Mouse (Mus musculus): ENCODE results near the gene Mroh2a.

Gene Mroh2a

DNA sequence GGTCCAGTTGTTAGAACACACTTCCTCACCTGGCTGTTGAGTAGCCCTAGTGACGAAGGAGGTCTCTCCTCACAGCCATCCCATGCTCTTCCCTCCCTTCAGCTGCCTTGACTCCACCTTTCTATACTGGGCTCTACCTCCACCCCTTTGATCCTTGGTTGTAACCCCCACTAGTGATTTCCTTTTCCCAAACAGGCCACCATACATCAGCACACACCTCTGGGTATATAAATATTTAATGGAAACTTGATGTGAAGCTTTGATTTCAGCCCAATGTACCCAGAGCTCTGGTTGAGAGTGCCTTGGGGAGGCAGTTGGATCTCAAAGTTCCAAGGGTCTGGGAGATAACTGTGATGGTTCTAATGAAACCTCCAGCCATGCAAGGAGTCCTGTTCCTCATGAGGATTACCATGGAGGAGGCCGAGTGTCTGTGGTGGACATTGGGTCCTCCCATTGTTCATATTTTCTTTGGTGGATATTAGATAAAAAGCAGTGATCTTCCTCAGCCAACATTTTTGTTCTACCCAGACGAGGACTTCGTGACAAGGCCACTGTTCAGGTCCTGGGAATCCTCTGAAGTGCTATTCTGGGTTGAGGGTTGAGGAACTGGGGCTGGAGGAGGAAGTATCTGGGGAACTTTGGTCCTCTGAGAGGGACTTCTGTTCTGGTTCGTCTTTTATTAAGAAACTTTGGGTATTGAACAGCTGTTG lies at the start of gene Mroh2a:
Gene Mroh2a, plus strand, starts transcription at position 317 of the 710 bp plus-strand sequence.
- DNase-seq (ENCODE audit: low read depth in 2 of 2, low spot score in 2 of 2), result peak in 1 of 2 experiments; percentile 0

DNA sequence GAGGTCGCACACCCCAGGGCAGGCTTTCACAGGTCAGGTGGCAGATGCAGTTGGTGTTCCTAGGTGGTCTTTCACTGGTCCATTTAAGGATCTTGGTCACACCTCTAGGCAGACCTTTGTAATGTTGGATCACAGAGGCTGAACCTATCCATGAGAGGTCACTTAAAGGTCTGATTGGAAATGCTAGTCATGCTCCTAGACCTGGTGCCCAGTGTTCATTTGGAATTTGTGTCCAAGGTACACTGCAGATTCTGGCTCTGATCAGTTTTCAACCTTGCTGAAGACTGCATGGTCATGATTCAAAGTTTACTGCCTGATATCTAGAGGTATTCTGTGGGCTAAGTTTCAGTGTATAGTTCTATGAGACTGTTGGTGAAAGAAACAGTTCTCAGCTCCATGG lies 47.1 kb upstream of the Mroh2a start:
- DNase-seq (ENCODE audit: low read depth in 2 of 2, low spot score in 2 of 2), result no peak

DNA sequence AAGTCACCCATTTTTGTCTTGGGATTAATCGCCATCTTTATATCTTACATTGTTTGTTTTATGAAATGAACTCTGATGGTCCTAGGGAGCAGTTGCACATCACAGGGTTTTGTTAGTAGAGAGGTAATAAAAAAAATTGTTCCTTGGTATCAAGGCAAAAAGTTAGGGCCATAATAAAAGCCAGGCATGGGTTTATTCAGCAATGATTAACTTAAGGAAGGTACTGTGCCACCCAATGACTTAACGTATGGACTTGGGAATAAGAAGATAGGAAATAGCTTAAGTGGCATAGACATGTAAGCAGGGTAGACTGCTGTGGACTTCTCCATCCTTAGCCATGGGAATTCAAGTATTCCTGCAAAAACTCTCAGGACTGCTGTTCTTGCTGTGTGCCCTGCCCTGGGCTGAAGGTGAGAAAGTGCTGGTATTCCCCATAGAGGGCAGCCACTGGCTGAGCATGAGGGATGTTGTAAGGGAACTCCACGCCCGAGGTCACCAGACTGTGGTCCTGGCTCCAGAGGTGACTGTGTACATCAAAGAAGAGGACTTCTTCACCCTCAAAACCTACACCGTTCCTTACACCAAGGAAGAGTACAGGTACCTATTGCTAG lies 40.4 kb upstream of the Mroh2a start:
- DNase-seq (ENCODE audit: low read depth in 2 of 2, low spot score in 2 of 2), result no peak

DNA sequence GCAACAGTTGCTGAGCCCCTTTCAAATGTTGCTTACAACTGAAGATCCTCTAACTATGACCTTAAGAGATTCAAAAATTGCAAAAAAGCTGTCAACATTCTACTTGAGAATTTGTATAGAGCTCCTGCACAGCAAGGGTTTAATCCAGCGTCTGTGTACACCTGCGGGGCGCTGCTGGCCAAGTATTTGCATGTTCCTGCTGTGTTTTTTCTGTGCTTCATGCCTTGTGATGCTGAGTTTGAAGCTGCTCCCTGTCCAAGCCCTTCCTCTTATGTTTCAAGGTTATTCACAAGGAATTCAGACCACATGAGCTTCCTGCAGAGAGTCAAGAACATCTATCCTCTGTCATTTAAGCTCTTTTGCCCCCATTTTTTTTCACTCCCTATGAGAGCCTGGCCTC lies 34.6 kb upstream of the Mroh2a start:
- DNase-seq (ENCODE audit: low read depth in 2 of 2, low spot score in 2 of 2), result no peak

DNA sequence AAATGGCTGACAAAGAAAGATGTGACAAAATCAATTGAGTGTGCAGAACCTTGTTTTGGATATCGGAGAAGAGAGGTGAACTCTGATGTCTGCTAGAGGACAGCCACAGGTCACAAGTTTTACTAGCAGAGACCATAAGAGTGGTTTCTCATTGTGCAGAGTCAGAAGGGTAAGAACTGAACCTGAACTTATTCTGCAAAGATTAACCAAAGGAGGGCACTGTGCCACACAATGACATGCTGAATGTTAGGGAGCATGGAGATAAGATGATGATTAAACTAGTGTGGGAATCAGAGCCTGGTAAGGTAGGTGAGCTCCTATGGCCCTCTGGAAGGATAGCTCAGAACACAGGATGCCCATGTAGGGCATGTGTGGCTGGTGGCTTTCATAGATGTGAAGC lies 31.1 kb upstream of the Mroh2a start:
- no peak for DNase-seq (ENCODE audit: low read depth in 2 of 2, low spot score in 2 of 2)

DNA sequence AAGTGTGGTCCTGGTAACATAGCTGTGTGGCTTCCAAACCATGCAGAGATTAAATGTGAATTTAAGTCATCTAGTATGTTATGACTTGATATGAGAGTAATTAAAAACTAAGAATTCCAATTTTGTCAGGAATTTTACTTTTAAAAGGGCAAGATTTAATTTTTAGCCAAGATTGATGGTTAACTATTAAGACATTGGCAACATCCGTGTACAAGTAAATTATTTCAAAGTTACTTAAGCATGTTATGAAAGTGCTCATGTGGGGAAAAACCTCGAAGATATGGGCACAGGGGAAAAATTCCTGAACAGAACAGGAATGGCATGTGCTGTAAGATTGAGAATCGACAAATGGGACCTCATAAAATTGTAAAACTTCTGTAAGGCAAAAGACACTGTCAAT lies 29.3 kb upstream of the Mroh2a start:
- DNase-seq (ENCODE audit: low read depth in 2 of 2, low spot score in 2 of 2), result no peak

DNA sequence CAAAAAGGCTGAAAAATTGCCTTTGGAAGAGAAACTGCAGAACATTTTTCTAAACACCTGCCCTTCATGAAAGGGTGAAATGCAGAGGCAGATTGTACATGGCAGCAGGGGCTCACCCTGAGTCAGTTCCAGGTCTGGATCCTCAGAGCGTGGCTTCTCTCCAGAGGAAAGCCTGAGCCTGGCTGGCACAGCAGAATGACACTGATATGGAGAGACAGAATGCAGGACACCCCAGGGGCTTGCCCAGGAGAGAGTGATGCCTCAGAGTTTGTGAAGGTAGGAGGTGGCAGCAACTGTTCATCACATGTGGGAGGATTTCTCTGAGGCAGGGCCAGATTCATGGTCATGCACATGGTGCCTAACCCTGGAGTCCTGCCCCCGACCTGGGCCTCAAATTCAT lies 26.8 kb upstream of the Mroh2a start:
- DNase-seq (ENCODE audit: low read depth in 2 of 2, low spot score in 2 of 2), result no peak

DNA sequence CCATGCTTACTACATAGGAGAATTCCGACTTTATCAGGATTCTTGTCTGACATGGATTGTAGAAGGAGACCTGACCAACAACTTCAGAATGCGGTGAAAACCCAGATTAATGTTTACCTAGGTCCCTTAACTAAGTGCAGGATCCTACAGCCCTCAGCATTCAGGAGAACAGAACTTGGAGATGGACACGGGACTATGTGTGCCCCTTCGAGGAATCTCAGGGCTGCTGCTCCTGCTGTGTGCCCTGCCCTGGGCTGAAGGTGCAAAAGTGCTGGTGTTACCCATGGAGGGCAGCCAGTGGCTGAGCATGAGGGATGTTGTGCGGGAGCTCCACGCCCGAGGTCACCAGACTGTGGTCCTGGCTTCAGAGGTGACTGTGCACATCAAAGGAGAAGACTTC lies 26.3 kb upstream of the Mroh2a start, which contains the start of gene Ugt1a2:
Gene Ugt1a2, plus strand, starts transcription at position 146 of the 400 bp plus-strand sequence.
- no peak for DNase-seq (ENCODE audit: low read depth in 2 of 2, low spot score in 2 of 2)

DNA sequence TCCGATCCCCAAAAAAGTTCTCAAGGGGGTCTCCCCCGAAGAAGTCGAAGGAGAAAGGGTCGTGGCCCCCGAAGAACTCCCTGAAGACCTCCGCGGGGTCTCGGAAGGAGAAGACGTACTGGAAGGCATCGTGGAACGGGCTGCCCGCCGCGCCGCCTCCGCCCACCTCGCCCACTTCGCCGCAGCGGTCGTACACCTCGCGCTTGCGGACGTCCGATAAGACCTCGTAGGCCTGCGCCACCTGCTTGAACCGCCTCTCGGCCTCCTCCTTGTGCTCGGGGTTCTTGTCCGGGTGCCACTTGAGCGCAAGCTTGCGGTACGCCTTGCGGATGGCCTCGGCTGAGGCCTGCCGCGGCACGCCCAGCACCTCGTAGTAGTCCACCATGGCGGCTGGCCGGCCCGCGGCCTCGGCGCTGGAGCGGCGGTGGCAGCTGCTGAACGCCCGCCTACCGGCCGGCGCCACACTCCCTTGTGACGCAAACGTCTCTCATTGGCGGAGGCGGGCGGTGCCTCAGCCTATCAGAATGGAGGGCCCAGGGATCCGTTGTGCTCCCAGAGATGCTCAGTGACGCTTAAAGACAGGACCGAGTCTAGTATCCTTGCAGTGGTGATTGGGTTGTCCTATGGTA lies 21.4 kb upstream of the Mroh2a start, which contains the start of gene Dnajb3:
Gene Dnajb3, minus strand, starts transcription at position 489 of the 629 bp plus-strand sequence.
- no peak for DNase-seq (ENCODE audit: low read depth in 2 of 2, low spot score in 2 of 2)

DNA sequence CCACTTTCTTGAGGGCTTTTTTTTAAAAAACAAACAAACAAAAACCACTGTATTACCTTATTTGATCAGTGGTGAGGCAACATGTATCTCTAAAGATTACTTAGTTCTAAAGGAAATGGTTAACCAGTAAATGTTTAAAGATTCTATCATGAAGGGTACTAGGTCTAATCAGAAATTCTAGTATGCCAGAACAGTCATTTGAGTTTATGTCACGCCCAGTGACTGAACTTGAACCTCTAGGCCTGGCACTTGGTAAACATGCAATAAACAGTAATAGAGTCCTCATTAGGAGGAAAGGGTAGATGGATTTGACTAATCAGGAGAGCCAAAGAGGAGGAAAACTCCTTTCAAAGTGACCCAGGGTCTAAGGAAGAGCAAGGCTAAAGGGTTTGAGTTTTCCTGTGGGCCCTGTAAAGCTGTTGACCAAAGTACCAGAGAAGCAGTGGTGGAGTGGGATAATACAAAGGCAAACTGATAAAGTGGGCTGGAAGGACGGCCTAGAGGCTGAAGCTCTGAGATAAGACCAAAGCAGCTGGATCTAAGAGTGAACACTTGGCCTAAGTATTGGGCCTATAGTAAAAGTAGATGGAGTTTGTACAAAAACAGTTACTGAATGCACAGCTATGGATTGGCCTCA lies 19.8 kb upstream of the Mroh2a start:
- no peak for DNase-seq (ENCODE audit: low read depth in 2 of 2, low spot score in 2 of 2)

DNA sequence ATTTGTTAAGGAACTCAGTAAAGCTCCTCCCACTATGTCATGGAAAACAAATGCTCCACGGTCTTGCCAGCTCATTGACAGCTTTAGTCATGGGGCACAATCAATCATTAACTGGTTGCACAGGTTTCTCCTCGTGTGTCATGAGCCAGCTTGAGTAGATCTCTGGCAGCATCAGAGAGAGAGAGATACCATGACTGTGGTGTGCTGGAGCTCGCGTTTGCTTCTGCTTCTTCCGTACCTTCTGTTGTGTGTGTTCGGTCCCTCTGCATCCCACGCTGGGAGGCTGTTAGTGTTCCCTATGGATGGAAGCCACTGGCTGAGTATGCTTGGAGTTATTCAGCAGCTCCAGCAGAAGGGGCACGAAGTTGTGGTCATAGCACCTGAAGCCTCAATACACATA lies 15.0 kb upstream of the Mroh2a start, which contains the start of gene Ugt1a1:
Gene Ugt1a1, plus strand, starts transcription at position 148 of the 400 bp plus-strand sequence.
- DNase-seq (ENCODE audit: low read depth in 2 of 2, low spot score in 2 of 2), result peak in 1 of 2 experiments; percentile 0

DNA sequence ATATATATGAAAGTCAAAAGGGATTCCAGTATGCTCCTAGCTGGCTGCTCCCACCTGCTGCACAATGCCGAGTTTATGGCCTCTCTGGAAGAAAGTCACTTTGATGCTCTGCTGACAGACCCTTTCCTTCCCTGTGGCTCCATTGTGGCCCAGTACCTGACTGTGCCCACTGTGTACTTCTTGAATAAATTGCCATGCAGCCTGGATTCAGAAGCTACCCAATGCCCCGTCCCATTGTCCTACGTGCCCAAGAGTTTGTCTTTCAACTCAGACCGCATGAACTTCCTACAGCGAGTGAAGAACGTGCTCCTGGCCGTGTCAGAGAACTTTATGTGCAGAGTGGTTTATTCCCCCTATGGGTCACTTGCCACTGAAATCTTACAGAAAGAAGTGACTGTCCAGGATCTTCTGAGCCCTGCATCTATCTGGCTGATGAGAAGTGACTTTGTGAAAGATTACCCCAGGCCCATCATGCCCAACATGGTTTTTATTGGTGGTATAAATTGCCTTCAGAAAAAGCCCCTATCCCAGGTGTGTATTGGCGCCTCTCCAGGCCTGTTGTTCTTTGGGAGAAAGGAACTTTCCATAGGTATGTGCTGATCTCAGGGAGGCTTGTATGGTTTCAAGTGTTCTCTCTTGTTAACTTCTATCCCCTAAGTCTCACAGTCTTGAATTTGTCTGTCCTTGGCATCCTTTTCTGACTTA lies 14.3 kb upstream of the Mroh2a start:
- DNase-seq (ENCODE audit: low read depth in 2 of 2, low spot score in 2 of 2), result no peak

DNA sequence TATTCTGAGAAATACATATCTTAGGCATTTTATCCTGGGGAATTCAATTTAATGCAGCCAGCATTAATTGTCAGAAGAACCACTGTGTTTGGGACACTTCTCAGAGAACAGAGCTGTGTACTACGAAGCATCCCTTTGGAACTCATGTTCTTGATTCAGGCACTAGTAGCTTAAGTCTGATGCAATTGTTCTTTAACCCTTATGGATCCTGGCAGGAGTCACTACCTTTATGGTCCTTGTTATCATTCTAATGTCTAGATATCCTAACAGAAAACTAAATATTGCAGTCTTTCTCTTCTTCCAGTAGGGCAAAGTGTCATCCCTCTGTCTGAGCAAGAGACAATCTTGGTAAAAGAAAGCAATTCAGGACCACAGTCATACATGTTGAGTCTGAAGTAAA lies 13.7 kb upstream of the Mroh2a start:
- DNase-seq (ENCODE audit: low read depth in 2 of 2, low spot score in 2 of 2), result no peak

DNA sequence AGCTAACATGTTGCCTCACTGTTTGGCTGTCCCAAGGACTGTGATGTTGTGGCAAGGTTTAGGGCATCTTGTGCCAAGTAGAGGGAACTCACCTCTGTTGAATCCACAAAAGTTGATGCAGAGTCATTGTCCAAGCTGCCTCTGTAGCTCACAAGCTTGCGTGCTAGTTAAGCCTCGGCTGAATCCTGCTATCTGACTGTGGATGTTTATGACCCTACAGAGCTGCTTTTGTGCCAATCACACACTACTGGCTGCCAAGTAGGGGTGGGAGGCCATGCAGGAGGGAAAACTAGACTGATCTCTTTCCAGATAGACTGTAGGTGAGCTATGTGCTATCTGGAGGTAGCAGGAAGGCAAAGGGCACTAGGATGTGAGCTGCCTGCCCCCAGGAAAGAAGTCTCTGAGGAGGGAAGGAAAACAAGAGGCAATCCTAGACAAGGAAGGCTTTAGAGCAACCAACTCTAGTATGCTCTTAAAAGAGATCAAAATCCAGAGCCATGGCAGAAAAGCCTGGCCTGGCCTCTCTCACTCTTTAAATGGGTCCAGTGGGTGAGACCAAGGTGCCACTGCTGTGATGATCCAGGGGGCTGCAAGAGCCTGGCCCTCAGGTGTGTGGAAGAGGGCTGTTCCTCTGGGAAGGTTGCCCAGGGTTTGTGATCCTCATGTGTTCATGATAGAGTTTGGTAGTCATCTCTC lies 12.9 kb upstream of the Mroh2a start:
- peak in 1 of 2 experiments; percentile 1 for DNase-seq (ENCODE audit: low read depth in 2 of 2, low spot score in 2 of 2)

DNA sequence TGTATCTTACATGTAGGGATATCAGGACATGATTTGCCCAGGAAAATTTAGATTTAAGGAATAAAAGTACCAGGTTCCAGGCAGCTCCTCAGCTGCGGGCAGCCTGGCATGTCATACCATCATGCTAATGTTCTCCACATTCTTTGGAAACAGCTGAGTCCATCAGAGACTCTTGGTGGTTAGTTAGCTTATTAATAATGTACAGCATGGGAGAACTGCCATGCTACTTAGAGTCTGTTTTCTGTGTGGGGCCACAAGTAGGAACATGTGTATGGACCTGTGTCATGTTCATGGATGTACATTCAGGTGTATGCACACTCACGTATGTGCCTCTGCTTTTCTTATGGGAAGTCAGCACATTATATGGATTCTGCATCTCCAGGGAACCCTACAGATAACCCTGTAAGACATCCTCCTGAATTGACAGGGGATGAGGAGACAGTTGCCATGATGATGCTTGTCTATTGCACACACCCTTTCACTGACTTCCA lies 12.3 kb upstream of the Mroh2a start:
- no peak for DNase-seq (ENCODE audit: low read depth in 2 of 2, low spot score in 2 of 2)

DNA sequence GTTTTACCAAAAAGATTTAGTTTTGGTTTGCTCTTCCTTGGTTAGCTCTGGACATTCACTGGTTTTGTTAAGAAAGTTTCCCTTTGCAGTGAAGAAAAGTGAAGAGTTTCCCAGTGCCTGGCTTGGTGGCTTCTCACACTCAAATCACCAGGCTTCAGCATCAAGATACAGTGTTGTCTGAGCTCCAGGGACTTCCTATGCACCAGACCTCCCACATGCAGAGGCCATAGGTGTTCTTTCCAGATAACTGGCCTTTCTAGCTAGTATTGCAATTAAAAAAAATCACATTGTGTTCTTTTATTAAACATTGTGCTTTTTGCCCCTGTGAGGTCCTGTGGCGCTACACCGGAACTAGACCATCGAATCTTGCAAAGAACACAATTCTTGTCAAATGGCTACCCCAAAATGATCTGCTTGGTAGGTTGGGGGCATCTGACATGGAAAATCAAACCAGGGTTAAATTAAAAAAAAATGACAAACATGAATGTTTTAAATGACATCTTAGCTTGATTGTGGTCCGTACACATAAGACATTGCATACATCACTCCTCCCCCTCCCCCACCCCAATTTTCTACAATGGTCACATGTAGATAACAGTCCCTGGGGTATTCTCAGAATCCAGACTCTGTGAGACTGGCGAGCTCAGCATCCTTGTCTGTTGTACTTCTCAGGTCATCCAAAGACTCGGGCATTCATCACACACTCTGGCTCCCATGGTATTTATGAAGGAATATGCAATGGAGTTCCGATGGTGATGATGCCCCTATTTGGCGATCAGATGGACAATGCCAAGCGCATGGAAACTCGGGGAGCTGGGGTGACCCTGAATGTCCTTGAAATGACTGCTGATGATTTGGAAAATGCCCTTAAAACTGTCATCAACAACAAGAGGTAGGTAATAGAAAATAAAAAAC lies 11.1 kb upstream of the Mroh2a start:
- peak in 1 of 2 experiments; percentile 1 for DNase-seq (ENCODE audit: low read depth in 2 of 2, low spot score in 2 of 2)

DNA sequence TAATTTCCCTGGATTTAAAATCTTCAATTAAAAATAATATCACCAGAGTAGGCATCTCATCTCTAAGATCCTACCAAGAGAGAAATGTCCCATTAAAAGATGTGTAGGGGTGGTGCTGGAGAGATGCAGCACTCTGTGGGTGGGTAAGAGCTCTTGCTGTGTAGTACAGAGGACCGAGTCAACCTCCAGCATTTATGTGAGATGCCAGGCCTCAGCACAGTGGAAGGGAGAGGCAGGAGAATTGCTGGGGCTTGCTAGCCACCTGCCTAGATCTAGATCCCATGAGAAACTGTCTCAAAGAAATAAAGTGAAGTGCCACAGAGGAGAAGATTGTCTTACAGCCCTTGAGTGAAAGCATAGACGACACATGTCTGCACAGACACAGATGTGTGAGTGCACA lies 10.2 kb upstream of the Mroh2a start:
- no peak for DNase-seq (ENCODE audit: low read depth in 2 of 2, low spot score in 2 of 2)

DNA sequence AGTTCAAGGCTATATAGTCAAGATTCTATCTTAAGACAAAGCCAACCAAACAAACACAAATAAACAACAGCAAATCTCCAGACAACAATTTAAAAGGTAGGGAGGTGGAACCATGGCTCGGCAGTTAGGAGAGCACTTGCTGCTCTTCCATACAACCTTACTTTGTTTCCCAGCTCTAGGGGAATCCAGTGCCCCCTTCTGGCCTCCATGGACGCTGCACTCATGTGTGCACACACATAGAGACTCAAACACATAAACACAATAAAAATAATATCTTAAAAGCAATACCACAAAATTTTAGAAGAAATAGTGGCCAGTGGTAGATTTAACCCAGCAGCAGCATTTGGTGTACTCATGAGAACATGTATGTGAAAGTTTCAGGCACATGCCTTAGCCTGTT lies 9.6 kb upstream of the Mroh2a start:
- no peak for DNase-seq (ENCODE audit: low read depth in 2 of 2, low spot score in 2 of 2)

DNA sequence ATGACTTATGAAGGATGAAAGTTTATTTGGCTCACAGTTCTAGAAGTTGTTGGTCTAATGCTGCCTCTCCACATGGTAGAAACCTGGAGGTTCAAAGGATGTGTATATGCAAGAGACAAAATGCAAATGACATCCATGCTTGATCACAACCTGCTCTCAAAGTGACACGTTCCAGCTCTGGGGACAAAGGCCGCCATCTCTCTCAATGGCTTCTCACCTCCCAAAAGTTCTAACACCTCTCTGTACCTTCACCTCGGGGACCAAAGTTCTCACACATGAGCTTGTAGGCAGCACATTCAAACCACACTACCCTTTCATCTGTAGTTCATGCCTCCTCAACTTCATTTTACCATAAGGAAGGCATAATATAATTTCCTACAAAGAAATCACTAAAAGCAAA lies 9.2 kb upstream of the Mroh2a start:
- DNase-seq (ENCODE audit: low read depth in 2 of 2, low spot score in 2 of 2), result peak in 1 of 2 experiments; percentile 1

Data from CD8-positive naive resting alpha-beta T cell, adult 2 months (primary cell).